Mouse (Mus musculus) embryo, embryonic 11.5 days (tissue): ENCODE measurements around the gene Sin3a.

Experiments used
- DNase-seq: peaks from one replicate; pipeline ENCODE4 v3.0.0-alpha.2; 2012; ENCODE audit warnings: low read depth, low spot score

Sin3a gene

DNA sequence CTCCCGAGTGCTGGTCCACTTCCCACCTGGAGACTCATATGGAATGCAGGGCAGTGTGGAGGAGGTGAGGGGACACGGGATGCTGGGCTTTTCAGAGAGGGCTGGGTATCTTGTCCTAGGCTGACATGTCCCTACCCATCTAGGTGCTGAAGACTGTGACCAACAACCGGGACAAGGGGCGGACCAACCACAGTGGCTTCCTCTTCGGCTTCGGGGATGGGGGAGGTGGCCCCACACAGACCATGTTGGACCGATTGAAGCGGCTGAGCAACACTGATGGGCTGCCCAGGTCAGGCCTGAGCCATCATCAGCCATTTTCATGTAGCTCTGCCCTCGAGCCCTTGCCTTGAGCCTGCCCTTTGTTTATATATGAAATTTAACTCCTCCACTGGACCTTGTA lies 65.9 kb downstream of the Sin3a start:
- DNase-seq: no peak

- DNase-seq: no peak
Observed at GRCm38 (mm10) chr9:57138507-57138906, 66.7 kb downstream of the Sin3a start.

- DNase-seq: no peak
Observed at GRCm38 (mm10) chr9:57139110-57139509, 67.3 kb downstream of the Sin3a start.

GRCm38 (mm10) chr9:57139571-57139970 lies 67.7 kb downstream of the Sin3a start:
- DNase-seq: no peak

GRCm38 (mm10) chr9:57141417-57142353 lies 69.8 kb downstream of the Sin3a start:
- no peak for DNase-seq

GRCm38 (mm10) chr9:57143212-57143611 lies 71.4 kb downstream of the Sin3a start:
- no peak for DNase-seq

GRCm38 (mm10) chr9:57144830-57145229 lies 73.0 kb downstream of the Sin3a start:
- no peak for DNase-seq

DNA sequence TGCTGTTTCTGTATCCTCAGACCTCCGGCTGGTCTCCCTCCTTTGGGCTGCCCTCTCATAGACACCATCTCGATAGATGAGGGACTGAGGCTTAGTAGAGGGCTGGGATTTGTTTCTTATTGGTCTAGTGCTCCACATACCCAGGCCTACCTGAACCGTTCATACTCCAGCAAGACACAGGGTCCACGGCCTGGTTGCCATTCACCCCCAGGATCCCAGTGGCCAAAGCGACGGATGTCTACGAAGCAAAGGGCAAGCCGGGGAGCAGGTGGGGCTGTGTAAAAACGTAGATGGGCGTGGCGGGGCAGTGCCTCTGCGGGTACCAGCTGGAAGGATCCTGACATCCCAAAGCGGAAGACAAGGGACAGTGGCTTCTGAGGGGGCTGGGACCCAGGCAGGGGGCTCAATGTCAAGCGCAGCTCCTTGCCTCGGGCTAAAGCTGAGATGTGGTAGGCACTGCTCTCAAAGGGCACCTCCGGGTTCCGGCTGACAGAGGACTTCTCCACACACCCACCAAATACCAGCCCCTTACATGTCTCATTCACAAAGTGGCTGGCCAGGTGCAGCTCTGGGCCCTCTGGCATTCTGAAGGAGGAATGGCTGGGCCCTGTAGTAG lies 74.7 kb downstream of the Sin3a start:
- DNase-seq: no peak

GRCm38 (mm10) chr9:57147205-57148143 lies 75.6 kb downstream of the Sin3a start:
- no peak for DNase-seq

DNA sequence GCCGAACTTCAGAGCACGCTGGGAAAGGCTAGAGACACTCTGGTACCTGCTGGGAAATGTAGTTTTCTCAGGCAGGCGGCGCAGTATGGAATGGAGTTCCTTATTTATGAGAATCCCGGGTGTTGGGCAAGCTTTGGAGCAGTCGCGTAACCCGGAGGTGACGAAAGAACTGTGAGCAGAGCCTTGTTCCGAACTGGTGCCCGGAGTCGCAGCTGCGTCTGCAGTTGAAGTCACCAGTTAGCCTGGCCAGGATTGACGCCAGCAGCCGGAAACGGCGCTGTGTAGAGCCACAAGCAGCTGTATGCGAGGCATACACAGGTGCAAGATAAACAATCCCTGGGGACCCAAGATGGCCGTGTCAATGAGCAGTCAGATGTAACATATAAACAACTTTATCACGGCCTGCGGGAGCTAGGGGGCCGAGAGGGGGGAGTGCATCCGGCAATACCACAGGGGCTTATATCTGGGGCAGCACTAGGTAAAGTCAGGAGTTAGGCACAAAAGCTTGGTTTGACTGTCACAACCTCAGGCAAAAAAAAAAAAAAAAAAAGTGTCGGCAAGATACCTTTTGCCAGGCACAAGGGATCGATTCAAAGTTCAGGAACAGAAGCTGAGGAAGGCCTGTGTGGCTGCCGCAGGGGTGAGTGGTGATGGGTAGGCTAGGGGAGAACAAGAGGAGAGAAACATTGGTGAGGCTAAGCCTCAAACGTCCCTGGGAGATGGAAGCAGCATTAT lies 76.5 kb downstream of the Sin3a start, which contains the start of gene Neil1:
Gene Neil1 (minus strand): TSS at position 162 of the 735 bp plus-strand sequence.
- DNase-seq: peak; percentile 70

DNA sequence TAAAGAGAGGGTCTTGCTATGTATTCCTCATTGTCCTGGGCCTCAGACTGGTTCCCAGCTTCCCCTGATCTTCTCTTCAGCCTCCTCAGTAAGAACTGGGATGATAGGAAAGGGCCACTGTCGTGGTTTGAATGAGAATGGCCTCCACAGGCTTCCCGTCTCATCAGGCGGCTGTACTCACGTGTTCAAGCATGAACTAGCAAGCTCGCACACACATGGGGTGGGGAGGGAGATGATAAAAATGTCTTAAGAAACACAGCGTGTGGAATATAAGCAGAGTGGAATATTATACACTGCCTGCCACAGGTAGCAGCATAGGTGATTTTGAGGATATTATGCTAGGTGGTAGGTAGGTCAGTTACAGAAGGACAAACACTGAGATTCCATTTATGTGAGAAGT lies 77.2 kb downstream of the Sin3a start:
- DNase-seq: no peak

- DNase-seq: no peak
Observed at GRCm38 (mm10) chr9:57150192-57150591, 78.4 kb downstream of the Sin3a start.

- no peak for DNase-seq
Observed at GRCm38 (mm10) chr9:57152331-57152730, 80.5 kb downstream of the Sin3a start.

GRCm38 (mm10) chr9:57156383-57156782 lies 84.5 kb downstream of the Sin3a start:
- DNase-seq: no peak

DNA sequence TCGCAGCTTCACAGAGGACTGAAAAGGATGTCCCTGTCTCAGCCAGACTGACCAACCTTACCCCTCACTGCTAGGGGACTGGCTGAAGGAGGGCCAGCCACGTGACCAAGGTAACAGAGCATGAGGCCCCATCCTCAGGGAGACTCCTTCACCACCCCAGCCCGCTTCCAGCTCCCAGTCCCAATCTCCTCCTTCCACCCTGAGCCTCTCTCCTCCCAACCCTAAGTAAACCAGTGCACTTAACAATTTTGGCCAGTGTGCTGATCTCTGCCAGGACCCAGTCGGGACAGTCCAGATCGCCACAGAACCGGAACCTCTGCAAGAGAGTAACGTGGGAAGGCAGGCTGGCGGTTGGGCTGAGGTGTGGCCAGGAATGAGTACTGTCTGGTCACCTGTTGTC lies 85.0 kb downstream of the Sin3a start:
- no peak for DNase-seq

- DNase-seq: no peak
Observed at GRCm38 (mm10) chr9:57157499-57157898, 85.7 kb downstream of the Sin3a start.

DNA sequence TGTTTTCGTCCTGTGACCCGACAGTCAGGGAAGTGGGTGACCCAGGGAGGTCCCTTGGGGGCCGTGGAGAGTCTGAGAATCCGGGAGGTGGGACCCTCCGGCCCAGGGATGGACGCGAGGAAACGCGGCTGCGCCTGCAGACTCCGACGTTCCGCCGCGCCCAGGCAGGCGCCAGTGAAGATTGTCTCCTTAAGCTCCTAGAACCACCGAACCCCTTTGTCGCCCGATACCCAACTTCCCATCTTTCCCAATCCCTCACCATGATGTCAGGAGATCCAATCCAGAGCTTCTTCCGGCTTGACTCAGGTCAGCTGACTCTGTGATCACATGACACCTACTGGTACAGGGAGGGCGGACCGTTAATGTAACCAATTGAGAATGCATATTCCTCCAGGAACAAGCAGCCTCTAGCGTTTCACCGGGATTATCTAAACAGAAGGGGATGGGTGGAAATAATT lies 86.2 kb downstream of the Sin3a start, which contains the start of gene Commd4:
Gene Commd4 (minus strand): TSS at position 319 of the 458 bp plus-strand sequence.
- DNase-seq: peak; percentile 87

DNA sequence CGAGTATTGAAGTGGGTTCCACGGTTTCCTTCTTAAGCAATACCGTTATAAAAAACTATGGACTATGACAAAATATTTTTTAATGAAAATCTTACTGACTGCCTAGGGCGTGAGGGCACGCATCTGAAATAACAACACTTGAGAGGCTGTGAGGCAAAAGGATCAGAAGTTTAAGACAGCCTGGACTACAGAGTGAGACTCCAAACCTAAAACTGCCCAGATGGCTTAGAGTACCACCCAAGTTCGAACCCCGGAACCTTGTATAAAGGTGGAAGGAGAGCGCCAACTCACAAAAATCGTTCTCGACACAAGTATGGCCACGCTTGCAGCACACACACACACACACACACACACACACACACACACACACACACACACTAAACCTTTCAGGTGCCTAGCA lies 86.7 kb downstream of the Sin3a start:
- DNase-seq: no peak

DNA sequence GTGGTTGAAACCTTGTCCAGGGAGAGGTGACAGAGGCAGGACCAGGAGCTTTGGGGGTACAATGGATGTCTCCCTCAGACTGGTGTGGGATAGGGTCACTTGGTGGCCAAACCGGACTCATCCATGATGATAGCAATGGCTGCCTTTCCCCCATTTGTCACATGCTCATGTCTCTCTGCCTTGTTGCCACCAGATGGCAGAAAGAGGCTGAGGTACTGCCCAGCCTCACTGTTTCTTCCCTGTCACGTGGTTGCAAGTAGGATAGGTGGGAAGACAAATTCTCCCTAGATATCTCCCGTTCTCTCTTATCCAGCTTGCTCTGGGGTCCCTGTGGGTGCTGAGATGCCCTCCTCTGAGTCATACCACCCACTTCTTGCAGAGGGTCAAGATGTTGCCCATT lies 90.7 kb downstream of the Sin3a start:
- DNase-seq: no peak

DNA sequence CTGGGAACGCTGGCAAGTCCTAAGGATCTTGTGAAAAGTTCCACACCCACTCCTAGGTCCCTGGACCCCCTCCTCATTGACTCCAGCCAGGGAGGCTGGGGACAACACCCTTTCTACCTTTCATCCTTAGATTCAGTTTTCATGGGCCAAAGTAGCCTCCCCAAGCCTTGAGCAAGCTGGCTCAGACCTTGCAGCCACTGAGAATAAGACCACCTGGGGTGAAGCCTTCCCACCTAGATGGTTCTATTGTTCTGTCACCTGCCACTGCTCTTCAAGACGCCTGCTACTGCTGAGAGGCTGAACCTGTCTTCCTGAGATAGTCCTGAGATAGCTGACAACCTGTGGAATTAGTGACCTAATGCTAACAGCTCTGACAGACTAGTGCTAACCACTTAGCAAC lies 91.3 kb downstream of the Sin3a start:
- no peak for DNase-seq

DNA sequence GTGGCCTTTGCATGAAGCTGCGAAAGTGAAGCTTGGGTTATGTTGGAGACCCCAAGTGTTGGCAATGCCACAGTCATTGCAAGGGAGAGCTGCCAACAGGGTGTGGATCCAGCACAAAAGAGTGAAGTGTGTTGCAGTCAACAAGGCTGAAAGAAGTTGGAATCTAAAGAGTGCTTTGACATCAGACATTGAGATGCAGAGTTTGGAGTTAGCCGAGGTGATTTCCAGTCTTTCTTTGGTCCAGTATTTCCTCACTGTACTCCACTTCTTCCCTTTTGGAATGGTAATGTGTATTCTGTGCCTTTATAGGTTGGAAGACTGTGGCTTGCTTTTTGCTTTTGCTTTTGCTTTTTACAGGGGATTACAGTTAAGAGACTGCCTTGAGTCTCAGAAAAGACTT lies 94.3 kb downstream of the Sin3a start:
- no peak for DNase-seq
